Mouse (Mus musculus) heart, adult 10 weeks (tissue): ENCODE results near the gene Gm13278. TPM values are rescaled to one million over a fixed set of nuclear protein-coding genes. Genes with fewer than 3 reads are reported as not detected.

ENCODE experiments used
- polyA plus RNA-seq: library from polyadenylated mRNA; stranded (reverse); fragments of 350-450 nt; fragmentation: Illumina TruSeq; extraction: RNeasy Lipid Tissue Mini Kit (QIAGEN cat#74804); gene quantifications from one replicate; pipeline ENCODE4 v1.2.3, GENCODE M21; 2014; ENCODE audit warnings: low read depth, low replicate concordance

Gene Gm13278
- polyA plus RNA-seq, result not detected

DNA sequence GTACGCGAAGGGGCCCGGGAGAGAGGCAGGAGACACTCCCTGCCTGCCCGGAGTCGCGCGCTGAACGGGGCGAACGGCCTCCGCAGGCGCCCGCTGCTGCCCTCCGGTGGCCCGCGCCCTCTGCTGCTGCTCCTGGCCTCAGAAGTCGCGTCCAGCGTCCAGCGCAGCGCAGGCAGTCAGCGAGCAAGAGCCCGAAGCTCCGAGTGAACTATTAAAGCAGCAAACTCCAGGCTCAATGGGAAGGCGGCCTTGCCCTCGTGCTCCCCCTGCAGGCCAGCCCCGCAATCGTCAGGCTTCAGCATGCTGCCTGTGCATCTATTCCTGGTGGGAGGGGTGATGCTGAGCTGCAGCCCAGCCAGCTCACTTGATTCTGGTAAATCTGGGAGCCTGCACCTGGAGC is at the start of gene Gm13278:
Gene Gm13278 (plus strand): TSS at position 301 of the 400 bp plus-strand sequence.

DNA sequence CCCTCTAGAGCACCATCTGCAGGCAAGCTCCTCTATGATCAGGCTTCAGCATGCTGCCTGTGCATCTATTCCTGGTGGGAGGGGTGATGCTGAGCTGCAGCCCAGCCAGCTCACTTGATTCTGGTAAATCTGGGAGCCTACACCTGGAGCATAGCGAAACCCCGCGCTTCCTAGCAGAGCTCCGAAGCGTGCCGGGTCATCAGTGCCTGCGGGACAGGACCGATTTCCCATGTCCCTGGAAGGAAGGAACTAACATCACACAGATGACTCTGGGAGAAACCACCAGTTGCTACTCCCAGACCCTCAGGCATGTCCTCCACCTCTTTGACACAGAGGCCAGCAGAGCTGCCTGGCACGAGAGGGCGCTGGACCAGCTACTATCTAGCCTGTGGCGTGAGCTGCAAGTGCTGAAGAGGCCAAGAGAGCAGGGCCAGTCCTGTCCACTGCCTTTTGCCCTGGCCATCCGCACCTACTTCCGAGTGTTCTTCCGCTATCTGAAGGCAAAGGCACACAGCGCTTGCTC is 36.5 kb upstream of the Gm13278 start, which contains the start of gene Gm13271:
Gene Gm13271 (plus strand): TSS at position 51 of the 523 bp plus-strand sequence.

DNA sequence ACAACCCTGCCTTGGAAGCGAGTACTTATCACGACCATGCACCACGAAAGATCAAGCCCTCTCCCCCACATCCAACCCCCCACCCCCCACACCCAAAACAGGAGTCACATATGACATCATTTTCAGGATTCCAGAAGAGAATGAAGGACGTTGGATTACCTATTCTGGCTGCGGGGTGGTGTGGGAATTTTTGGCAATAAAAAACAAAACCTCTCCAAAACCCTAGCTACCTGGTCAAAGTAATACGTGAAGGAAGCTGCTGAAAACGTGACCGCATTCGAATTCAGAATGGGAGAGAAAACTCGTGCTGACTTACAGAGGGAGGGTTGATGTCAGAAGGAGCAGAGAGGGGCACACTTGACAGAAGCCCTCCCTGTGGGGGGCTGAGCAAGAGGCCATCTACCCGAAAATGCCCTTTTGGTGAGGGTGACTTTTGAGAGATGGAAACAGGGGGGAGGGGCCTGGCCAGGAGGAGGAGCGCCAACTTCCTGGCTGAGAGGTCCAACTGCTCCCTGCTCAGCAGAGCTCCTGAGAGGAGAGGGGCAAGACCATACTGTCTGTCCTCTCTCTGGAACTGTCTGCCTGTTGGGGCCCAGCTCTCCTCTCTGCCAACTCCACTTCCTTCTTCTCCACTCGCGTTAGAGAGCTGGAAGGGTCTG is 31.6 kb upstream of the Gm13278 start, which contains the start of gene Gm13283:
Gene Gm13283 (plus strand): TSS at position 510 of the 659 bp plus-strand sequence.

DNA sequence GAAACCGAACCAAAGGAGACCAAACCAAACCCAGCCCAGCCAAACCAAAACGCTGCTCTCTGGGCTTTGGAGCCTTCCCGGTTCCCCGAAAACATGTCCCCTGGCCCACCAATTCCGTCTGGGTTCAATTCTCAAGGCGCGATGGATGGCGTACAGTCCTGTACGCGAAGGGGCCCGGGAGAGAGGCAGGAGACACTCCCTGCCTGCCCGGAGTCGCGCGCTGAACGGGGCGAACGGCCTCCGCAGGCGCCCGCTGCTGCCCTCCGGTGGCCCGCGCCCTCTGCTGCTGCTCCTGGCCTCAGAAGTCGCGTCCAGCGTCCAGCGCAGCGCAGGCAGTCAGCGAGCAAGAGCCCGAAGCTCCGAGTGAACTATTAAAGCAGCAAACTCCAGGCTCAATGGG is 17.8 kb upstream of the Gm13278 start, which contains the start of gene Gm13290:
Gene Gm13290 (plus strand): TSS at position 301 of the 400 bp plus-strand sequence.

DNA sequence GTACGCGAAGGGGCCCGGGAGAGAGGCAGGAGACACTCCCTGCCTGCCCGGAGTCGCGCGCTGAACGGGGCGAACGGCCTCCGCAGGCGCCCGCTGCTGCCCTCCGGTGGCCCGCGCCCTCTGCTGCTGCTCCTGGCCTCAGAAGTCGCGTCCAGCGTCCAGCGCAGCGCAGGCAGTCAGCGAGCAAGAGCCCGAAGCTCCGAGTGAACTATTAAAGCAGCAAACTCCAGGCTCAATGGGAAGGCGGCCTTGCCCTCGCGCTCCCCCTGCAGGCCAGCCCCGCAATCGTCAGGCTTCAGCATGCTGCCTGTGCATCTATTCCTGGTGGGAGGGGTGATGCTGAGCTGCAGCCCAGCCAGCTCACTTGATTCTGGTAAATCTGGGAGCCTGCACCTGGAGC is 14.7 kb upstream of the Gm13278 start, which contains the start of gene Gm13289:
Gene Gm13289 (plus strand): TSS at position 301 of the 400 bp plus-strand sequence.

GRCm38 (mm10) chr4:88779550-88779949 is 11.8 kb upstream of the Gm13278 start, which contains the start of gene Gm13272:
TSS of gene Gm13272 (plus strand) at chr4:88779850.

GRCm38 (mm10) chr4:88781831-88782230 is 9.5 kb upstream of the Gm13278 start, which contains the start of gene Ifnz:
TSS of gene Ifnz (plus strand) at chr4:88782131.

GRCm38 (mm10) chr4:88785409-88785808 is 5.9 kb upstream of the Gm13278 start, which contains the start of gene Gm13276:
TSS of gene Gm13276 (plus strand) at chr4:88785709.

DNA sequence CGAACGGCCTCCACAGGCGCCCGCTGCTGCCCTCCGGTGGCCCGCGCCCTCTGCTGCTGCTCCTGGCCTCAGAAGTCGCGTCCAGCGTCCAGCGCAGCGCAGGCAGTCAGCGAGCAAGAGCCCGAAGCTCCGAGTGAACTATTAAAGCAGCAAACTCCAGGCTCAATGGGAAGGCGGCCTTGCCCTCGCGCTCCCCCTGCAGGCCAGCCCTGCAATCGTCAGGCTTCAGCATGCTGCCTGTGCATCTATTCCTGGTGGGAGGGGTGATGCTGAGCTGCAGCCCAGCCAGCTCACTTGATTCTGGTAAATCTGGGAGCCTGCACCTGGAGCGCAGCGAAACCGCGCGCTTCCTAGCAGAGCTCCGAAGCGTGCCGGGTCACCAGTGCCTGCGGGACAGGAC is 2.9 kb upstream of the Gm13278 start, which contains the start of gene Gm13277:
Gene Gm13277 (plus strand): TSS at position 231 of the 400 bp plus-strand sequence.

GRCm38 (mm10) chr4:88793936-88794675 is 2.8 kb downstream of the Gm13278 start, which contains the start of gene Gm13275:
TSS of gene Gm13275 (plus strand) at chr4:88794487.

DNA sequence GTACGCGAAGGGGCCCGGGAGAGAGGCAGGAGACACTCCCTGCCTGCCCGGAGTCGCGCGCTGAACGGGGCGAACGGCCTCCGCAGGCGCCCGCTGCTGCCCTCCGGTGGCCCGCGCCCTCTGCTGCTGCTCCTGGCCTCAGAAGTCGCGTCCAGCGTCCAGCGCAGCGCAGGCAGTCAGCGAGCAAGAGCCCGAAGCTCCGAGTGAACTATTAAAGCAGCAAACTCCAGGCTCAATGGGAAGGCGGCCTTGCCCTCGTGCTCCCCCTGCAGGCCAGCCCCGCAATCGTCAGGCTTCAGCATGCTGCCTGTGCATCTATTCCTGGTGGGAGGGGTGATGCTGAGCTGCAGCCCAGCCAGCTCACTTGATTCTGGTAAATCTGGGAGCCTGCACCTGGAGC is 5.7 kb downstream of the Gm13278 start, which contains the start of gene Gm13279:
Gene Gm13279 (plus strand): TSS at position 301 of the 400 bp plus-strand sequence.

GRCm38 (mm10) chr4:88799365-88799764 is 8.0 kb downstream of the Gm13278 start, which contains the start of gene Gm13285:
TSS of gene Gm13285 (plus strand) at chr4:88799665.

GRCm38 (mm10) chr4:88802954-88803353 is 11.6 kb downstream of the Gm13278 start, which contains the start of gene Gm13287:
TSS of gene Gm13287 (plus strand) at chr4:88803254.

DNA sequence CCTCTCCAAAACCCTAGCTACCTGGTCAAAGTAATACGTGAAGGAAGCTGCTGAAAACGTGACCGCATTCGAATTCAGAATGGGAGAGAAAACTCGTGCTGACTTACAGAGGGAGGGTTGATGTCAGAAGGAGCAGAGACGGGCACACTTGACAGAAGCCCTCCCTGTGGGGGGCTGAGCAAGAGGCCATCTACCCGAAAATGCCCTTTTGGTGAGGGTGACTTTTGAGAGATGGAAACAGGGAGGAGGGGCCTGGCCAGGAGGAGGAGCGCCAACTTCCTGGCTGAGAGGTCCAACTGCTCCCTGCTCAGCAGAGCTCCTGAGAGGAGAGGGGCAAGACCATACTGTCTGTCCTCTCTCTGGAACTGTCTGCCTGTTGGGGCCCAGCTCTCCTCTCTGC is 13.9 kb downstream of the Gm13278 start, which contains the start of gene Gm13288:
Gene Gm13288 (plus strand): TSS at position 301 of the 400 bp plus-strand sequence.

GRCm38 (mm10) chr4:88815928-88816327 is 24.6 kb downstream of the Gm13278 start, which contains the start of gene Ifna7:
TSS of gene Ifna7 (plus strand) at chr4:88816228.

GRCm38 (mm10) chr4:88819659-88820058 is 28.3 kb downstream of the Gm13278 start, which contains the start of gene Ifna11:
TSS of gene Ifna11 (plus strand) at chr4:88819959.

DNA sequence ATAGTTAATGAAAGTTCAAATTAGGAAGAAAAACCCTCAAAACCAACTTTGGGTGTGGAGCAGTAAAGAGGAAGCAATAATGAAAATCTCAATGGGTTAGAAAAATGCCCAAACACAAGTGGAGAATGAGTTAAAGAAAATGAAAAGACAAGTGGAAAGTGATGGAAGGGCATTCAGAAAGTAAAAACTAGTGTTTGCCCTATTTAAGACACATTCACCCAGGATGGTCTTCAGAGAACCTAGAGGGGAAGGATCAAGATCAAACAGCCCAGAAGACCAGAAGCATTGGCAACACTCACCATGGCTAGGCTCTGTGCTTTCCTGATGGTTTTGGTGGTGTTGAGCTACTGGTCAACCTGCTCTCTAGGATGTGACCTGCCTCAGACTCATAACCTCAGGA is 35.8 kb downstream of the Gm13278 start, which contains the start of gene Ifna6:
Gene Ifna6 (plus strand): TSS at position 301 of the 400 bp plus-strand sequence.

DNA sequence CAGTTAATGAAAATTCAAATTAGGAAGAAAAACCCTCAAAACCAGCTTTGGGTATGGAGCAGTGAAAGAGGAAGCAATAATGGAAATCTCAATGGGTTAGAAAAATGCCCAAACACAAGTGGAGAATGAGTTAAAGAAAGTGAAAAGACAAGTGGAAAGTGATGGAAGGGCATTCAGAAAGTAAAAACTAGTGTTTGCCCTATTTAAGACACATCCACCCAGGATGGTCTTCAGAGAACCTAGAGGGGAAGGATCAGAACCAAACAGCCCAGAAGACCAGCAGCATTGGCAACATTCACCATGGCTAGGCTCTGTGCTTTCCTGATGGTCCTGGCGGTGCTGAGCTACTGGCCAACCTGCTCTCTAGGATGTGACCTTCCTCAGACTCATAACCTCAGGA is 43.9 kb downstream of the Gm13278 start, which contains the start of gene Ifna5:
Gene Ifna5 (plus strand): TSS at position 301 of the 400 bp plus-strand sequence.

GRCm38 (mm10) chr4:88841438-88841911 is 50.1 kb downstream of the Gm13278 start, which contains the start of gene Ifna4:
TSS of gene Ifna4 (plus strand) at chr4:88841861.

